Mouse (Mus musculus) olfactory bulb, adult 2 months (tissue): ENCODE data around the gene Ddx24.

ENCODE experiments used
- CTCF ChIP-seq: fragments of 200-500 bp; IDR thresholded peaks from 2 replicates; pipeline ENCODE4 v1.5.1; 2012; ENCODE audit warnings: low read depth, mild to moderate bottlenecking, low read length, moderate library complexity; ENCODE audit not compliant: insufficient read depth
- POLR2A ChIP-seq: fragments of 200-500 bp; IDR thresholded peaks from 2 replicates; pipeline ENCODE4 v1.6.1; 2012; ENCODE audit warnings: mild to moderate bottlenecking, low read depth, low read length, moderate library complexity; ENCODE audit not compliant: insufficient read depth

- no peak for TF ChIP-seq POLR2A
- TF ChIP-seq CTCF, result no peak
Observed at GRCm38 (mm10) chr12:103395486-103396275, 29.9 kb downstream of the Ddx24 start.
